Mouse (Mus musculus) heart, embryonic 12.5 days (tissue): ENCODE results near the gene Map3k12. TPM values are rescaled to one million over a fixed set of nuclear protein-coding genes. Genes with fewer than 3 reads are reported as not detected.

Source experiments
- ATAC-seq: fragments of 200-750 bp; cut with Nextera tagmentation; 2 replicates; pipeline ENCODE4 v1.8.0; 2017; ENCODE audit warnings: moderate TSS enrichment, moderate library complexity; ENCODE audit not compliant: insufficient number of reproducible peaks, low FRiP score
- H3K27ac ChIP-seq: fragments of 300-500 bp; sonication (generic); 2 replicates; pipeline ENCODE4 v1.5.1; 2016; ENCODE audit warnings: mild to moderate bottlenecking, moderate library complexity; ENCODE audit not compliant: poor library complexity, severe bottlenecking
- H3K27me3 ChIP-seq: fragments of 300-500 bp; sonication (generic); replicated peaks from 2 replicates; pipeline ENCODE4 v1.6.1; 2016; ENCODE audit warnings: mild to moderate bottlenecking, moderate library complexity
- H3K36me3 ChIP-seq: fragments of 300-500 bp; sonication (generic); 2 replicates; pipeline ENCODE4 v1.6.1; 2016; ENCODE audit warnings: mild to moderate bottlenecking, moderate library complexity
- H3K4me1 ChIP-seq: fragments of 300-500 bp; sonication (generic); replicated peaks from 2 replicates; pipeline ENCODE4 v1.6.1; 2016; ENCODE audit warnings: mild to moderate bottlenecking
- H3K4me2 ChIP-seq: fragments of 300-500 bp; sonication (generic); 2 replicates; pipeline ENCODE4 v1.6.1; 2016; ENCODE audit warnings: mild to moderate bottlenecking, moderate library complexity
- H3K4me3 ChIP-seq: fragments of 300-500 bp; sonication (generic); 2 replicates; pipeline ENCODE4 v1.5.1; 2016; ENCODE audit warnings: mild to moderate bottlenecking
- H3K9ac ChIP-seq: fragments of 300-500 bp; sonication (generic); 2 replicates; pipeline ENCODE4 v1.6.1; 2016; ENCODE audit warnings: mild to moderate bottlenecking, moderate library complexity
- H3K9me3 ChIP-seq: fragments of 300-500 bp; sonication (generic); replicated peaks from 2 replicates; pipeline ENCODE4 v1.6.1; 2016; ENCODE audit warnings: mild to moderate bottlenecking, moderate library complexity
- WGBS: fragments of 180-500 bp; shearing (Covaris S2); methylation state at CpG from one replicate; pipeline ENCODE4 v1.1.7; 2016; 5-methylcytosine and 5-hydroxymethylcytosine counted together
- polyA plus RNA-seq: library from polyadenylated mRNA; unstranded; fragments of >200 nt; fragmentation: Nextera tagmentation; extraction: Ambion mirVana; gene quantifications from 2 replicates; pipeline ENCODE4 v1.2.1, GENCODE M21; 2016

Gene Map3k12
- polyA plus RNA-seq, 1 experiment from 2014 or later = 14.7 TPM

DNA sequence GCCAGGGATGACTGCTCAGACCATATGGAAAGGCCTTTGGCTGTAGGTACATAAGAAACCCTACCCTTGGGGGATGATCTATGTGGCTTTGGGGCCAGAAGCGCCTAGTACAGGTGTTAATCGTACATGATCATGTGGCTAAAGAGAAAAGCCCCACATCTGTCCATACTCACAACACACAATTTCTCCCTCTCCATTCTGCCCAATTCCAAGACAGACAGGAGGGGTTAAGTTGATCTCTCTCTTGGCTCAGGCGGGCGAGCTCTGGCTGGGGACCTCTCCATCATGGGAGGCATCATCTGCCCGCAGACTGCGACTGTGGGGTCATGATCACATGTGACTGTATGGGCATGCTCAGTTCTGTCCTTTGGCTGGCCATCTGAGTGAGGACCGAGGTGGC lies 17.1 kb upstream of the Map3k12 start:
- Histone ChIP-seq H3K27me3 (no peaks in the 10 kb centered on the region), H3K4me3 (no peak overlapping the region), H3K4me2 (no peak overlapping the region), H3K27ac (no peak overlapping the region), H3K9me3 (no peaks in the 10 kb centered on the region), H3K36me3 (peaks cover 75% of the 10 kb centered on the region), H3K4me1 (0 out of 2 replicates have a peak, but pooled peaks cover 3% of the 10 kb centered on the region), H3K9ac (no peak overlapping the region)
- 92% methylated on average over 7 of the region's 7 CpGs for WGBS
- no peak for ATAC-seq

DNA sequence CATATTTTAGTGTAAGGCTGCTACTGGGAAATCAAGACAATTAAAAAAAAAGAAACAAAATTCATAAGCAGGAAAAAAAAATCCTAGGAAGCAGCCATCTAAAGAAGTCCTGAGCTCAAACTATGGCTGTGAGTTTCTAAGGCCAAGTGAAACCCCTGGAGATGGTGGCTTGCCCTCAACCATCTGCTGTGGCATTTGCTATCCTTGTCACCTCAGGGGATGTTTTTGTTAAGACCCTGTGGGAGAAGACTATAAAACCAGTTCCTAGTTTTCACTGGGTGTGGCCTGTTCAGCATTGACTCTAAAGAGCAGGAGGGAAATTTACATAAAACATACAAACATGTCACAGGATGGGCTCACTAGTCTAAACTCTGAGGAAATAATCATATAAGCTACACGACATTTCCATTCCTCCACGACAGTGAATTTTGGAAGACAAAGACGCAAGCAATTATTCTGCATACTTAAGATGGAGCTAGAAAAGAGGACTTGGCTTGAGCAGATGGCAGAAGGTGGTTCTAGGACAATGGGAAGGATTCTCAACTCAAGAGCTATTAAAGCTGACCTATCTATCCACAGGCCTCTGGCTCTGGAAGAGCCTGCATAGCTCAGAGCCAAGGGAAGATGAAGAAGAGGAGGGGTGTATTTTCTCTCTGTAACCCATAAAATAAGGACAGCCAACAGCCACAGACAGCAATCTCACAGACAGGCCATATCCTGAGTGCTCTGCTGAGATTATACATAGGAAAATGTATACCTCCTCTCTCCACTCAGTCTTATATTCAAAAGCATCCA lies 15.4 kb upstream of the Map3k12 start:
- no peak for ATAC-seq
- H3K4me2 ChIP-seq = no peak overlapping the region
- 90% methylated on average over 3 of the region's 3 CpGs for WGBS

DNA sequence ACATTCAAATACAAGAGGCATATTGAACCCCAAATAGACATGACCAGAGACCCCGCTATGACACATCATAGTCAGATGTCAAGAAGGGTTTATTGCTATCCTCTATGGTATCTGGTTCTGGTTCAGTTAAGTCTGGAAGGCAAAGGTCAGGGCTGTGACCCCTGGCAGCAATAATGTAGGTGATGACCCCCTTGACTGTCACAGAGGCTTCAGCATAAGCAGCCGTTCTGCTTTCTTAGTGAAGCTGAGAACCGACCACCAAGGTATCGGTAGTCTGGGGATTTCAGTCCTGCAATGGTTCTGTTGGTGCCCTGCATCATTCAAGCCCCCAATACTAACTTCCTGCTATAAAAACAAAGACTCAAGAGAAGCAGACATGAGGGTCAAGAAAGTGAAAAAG lies 14.7 kb upstream of the Map3k12 start:
- Histone ChIP-seq H3K27me3 (no peaks in the 10 kb centered on the region), H3K9me3 (no peaks in the 10 kb centered on the region), H3K27ac (no peak overlapping the region), H3K4me3 (no peak overlapping the region), H3K36me3 (peaks cover 81% of the 10 kb centered on the region), H3K4me2 (no peak overlapping the region), H3K4me1 (0 out of 2 replicates have a peak, but pooled peaks cover 3% of the 10 kb centered on the region), H3K9ac (no peak overlapping the region)
- 89% methylated on average over 4 of the region's 4 CpGs for WGBS
- no peak for ATAC-seq

More for the DNA sequence above, 15.4 kb upstream of the Map3k12 start:
- H3K4me3 ChIP-seq = no peak overlapping the region
- H3K4me1 ChIP-seq = 0 out of 2 replicates have a peak, but pooled peaks cover 3% of the 10 kb centered on the region
- H3K27me3 ChIP-seq = no peaks in the 10 kb centered on the region
- H3K27ac ChIP-seq = no peak overlapping the region
- H3K9ac ChIP-seq = no peak overlapping the region
- peaks cover 84% of the 10 kb centered on the region for H3K36me3 ChIP-seq
- no peaks in the 10 kb centered on the region for H3K9me3 ChIP-seq

DNA sequence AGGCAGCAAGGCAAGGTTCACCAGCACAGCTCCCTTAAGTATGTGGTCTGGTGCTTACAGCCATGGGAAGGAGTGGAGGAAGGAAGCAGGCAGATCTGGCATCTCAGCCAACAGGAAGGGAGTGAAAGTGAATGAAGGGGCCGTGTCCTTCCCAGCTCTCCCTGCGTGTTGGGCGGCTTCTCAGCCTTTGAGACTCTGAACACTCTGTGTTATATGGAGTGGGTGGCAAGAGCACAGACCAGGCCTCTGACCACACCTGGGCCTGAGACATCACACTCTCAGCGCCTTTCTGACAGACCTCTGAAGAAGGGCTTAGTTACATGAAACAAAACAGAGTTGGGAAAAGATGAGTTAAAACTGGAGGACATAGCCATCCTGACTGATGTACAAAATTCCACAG lies 13.7 kb upstream of the Map3k12 start:
- H3K4me2 ChIP-seq = no peak overlapping the region
- H3K36me3 ChIP-seq = peaks cover 78% of the 10 kb centered on the region
- H3K9me3 ChIP-seq = no peaks in the 10 kb centered on the region
- 63% methylated on average over 4 of the region's 4 CpGs for WGBS
- ATAC-seq = no peak; the same call in 1 of the 2 replicates
- no peak overlapping the region for H3K27ac ChIP-seq
- no peak overlapping the region for H3K4me3 ChIP-seq
- 0 out of 2 replicates have a peak, but pooled peaks cover 3% of the 10 kb centered on the region for H3K4me1 ChIP-seq
- H3K27me3 ChIP-seq = no peaks in the 10 kb centered on the region
- no peak overlapping the region for H3K9ac ChIP-seq

DNA sequence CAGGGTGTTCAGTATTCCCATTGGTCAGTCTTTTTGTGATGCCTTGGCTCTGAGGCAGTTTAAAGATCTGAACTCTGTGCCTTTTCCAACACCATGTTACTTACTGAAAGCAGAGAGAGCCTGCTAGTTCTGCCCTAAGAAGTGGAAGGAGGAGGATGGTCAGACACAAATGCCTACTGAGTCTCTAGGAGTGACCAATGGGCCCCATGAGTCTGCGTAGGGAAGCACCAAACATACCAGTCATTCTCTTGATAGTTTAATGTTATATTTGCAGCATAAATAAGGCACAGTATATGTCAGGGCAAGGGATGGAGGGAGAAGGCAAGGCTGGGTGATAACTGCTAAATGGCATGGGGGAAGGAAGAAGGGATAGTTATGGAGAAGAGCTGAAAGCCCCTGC lies 11.5 kb upstream of the Map3k12 start:
- H3K27me3 ChIP-seq = no peaks in the 10 kb centered on the region

DNA sequence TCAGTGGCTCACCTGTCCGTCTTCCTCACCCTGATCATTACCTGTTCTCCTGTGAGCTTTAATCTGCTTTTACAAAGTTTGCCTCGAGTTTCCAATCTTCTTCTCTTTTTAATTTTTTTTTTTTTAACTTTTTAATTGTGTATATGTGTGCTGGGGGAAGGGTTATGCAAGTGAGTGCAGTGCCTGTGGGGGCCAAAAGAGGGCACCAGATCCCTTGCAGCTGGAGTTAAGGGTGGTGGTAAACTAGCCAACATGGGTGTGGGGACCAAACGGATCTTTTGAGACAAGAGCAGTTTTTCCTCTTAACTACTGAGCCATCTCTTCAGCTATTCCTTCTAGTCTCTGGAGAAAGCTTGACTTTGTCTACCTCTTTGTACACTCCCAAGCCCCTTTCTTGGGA lies 11.1 kb upstream of the Map3k12 start:
- Histone ChIP-seq H3K4me2 (no peak overlapping the region), H3K9me3 (no peaks in the 10 kb centered on the region), H3K27me3 (no peaks in the 10 kb centered on the region), H3K4me1 (0 out of 2 replicates have a peak, but pooled peaks cover 3% of the 10 kb centered on the region), H3K36me3 (peaks cover 76% of the 10 kb centered on the region), H3K9ac (no peak overlapping the region), H3K4me3 (no peak overlapping the region), H3K27ac (no peak overlapping the region)
- no peak for ATAC-seq
- 77% methylated on average over 3 of the region's 3 CpGs for WGBS

More for the DNA sequence above, 11.5 kb upstream of the Map3k12 start:
- ATAC-seq = no peak
- Histone ChIP-seq H3K27ac (no peak overlapping the region), H3K36me3 (peaks cover 79% of the 10 kb centered on the region), H3K4me2 (no peak overlapping the region), H3K9ac (no peak overlapping the region), H3K4me3 (no peak overlapping the region), H3K9me3 (no peaks in the 10 kb centered on the region), H3K4me1 (0 out of 2 replicates have a peak, but pooled peaks cover 3% of the 10 kb centered on the region)
- 91% methylated on average over 1 of the region's 1 CpGs for WGBS

DNA sequence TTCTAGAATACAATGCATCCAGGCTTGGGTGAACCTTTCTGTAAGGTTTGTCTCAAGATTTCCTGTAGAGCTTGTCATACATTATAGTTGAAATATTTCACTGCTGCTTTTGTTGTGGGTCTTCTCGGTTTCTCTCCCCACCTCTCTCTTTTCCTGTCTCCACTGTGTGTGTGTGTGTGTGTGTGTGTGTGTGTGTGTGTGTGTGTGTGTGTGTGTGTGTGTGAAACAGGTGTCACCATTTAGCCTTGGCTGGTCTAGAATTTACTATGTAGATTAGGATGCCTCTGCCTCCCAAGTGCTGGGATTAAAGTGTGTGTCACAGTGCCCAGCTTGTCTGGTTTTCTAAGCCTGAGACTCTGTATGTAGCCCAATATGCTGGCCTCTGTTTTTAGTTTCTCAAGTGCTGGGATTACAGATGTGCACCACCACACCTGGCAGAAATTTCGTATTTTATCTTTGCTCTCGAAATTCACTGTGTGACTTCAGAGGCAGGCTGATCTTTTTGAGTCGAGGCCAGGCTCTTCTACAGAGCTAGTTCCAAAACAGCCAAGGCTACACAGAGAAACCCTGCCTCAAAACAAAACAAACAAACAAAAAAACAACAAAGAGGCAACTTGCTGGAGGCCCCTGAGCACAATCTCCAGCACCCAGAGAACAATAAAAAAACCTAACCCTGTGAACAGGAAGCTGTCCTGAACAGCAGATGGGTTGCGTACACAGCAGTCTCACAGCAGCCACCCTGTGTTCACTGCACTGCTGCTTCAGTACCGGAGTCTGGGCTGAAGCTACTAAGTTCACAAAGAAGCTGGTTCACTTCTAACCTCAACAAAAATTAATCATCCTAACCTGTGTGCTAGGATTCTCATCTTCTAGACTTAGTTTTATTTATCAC lies 9.5 kb upstream of the Map3k12 start:
- H3K27ac ChIP-seq = no peak overlapping the region
- peaks cover 78% of the 10 kb centered on the region for H3K36me3 ChIP-seq
- no peak for ATAC-seq
- H3K4me2 ChIP-seq = no peak overlapping the region
- no peak overlapping the region for H3K9ac ChIP-seq
- H3K4me3 ChIP-seq = no peak overlapping the region
- no peaks in the 10 kb centered on the region for H3K27me3 ChIP-seq
- H3K9me3 ChIP-seq = no peaks in the 10 kb centered on the region
- 0 out of 2 replicates have a peak, but pooled peaks cover 3% of the 10 kb centered on the region for H3K4me1 ChIP-seq
- WGBS = 78% methylated on average over 6 of the region's 6 CpGs

DNA sequence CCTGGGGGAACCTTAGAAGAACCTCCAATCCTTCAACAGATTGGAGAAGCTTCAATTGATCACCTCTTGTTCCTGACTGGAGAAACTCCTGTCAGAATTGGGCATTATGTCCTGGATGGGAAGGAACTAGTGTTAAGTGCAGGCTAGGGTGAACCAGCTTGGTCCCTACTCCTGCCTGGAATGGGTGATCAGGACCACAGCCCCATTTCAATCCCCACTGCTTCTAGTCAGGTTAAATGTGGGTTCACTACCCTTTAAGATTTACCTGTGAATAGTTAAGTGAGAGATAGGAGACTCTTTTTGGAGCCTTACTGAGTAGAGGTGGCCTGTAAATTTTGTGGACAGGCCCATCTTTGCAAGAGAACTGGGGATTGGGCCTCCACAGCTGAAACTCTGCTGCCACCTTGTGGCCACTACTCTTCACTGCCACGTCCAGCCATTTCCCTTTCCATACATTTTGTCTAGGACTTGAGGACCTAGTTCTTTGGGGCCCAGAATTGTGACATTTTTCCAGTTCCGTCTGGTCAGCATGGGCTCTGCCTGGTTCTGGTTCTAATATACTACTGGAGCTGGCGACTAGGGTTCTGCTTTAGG lies 8.1 kb upstream of the Map3k12 start, which contains the start of gene Npff:
Gene Npff, minus strand, starts transcription at position 51 of the 594 bp plus-strand sequence.
- H3K36me3 ChIP-seq = peaks cover 75% of the 10 kb centered on the region
- no peaks in the 10 kb centered on the region for H3K27me3 ChIP-seq
- H3K27ac ChIP-seq = no peak within 1 kb of the TSS
- no peaks in the 10 kb centered on the region for H3K9me3 ChIP-seq
- no peak for ATAC-seq
- peaks cover 12% of the 10 kb centered on the region for H3K4me1 ChIP-seq
- H3K9ac ChIP-seq = 0 out of 2 replicates have a peak within 1 kb of the TSS, but pooled peaks have one; percentile 6
- WGBS = 6% methylated on average over 3 of the region's 3 CpGs
- H3K4me2 ChIP-seq = no peak within 1 kb of the TSS
- H3K4me3 ChIP-seq = no peak within 1 kb of the TSS

DNA sequence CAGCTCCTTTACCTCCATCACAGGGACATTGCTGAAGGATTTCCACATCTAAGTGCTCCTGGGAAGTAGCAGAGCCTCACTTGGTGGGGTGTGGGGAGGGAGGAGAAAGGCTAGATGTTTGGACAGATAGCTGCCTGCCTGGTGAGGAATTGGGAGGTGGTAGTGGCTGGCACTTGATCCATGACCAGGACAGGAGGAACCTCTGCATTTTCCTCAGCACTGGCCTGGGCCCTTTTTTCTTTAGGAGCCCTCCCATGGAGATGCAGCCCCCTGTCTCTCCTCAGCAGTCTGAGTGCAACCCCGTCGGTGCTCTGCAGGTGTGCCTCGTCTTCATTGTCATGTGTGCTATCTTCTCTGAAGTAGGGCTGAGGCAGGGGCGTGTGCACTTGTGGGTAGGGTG lies 4.6 kb upstream of the Map3k12 start:
- no peak overlapping the region for H3K4me2 ChIP-seq
- H3K4me1 ChIP-seq = peaks cover 22% of the 10 kb centered on the region
- no peak overlapping the region for H3K4me3 ChIP-seq
- H3K9ac ChIP-seq = 0 out of 2 replicates have a peak overlapping the region, but pooled peaks have one; percentile 65
- no peaks in the 10 kb centered on the region for H3K9me3 ChIP-seq
- ATAC-seq = no peak
- WGBS = 80% methylated on average over 4 of the region's 4 CpGs
- peaks cover 46% of the 10 kb centered on the region for H3K36me3 ChIP-seq
- no peaks in the 10 kb centered on the region for H3K27me3 ChIP-seq
- H3K27ac ChIP-seq = no peak overlapping the region

DNA sequence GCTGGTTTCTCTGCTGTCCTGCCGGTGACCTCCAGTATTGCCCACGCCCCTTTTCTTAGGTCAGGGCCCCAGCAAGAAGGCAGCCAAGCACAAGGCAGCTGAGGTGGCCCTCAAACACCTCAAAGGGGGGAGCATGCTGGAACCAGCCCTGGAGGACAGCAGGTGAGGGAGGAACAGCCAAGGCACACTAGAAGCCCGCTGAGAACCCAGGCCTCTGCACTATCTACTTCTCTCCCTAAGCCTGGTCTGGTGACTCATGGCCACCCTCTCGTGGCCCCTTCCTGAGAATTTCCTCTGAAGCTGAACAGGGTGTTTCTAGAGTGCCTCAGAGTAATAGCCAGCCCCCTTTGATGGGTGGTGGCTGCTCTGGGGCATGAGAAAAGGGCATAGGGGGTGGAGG lies 3.6 kb upstream of the Map3k12 start:
- H3K4me2 ChIP-seq = peak overlapping the region; percentile 88

More for the DNA sequence above, 3.6 kb upstream of the Map3k12 start:
- Histone ChIP-seq H3K9me3 (no peaks in the 10 kb centered on the region), H3K9ac (peak overlapping the region; percentile 65), H3K27ac (peak overlapping the region; percentile 66), H3K27me3 (no peaks in the 10 kb centered on the region), H3K36me3 (peaks cover 41% of the 10 kb centered on the region), H3K4me3 (peak overlapping the region; percentile 4; the same call in 1 of the 2 replicates), H3K4me1 (peaks cover 32% of the 10 kb centered on the region)
- ATAC-seq = no peak
- WGBS = 42% methylated on average over 4 of the region's 4 CpGs
